Mouse (Mus musculus): ENCODE measurements around the gene Gpt2.

DNA sequence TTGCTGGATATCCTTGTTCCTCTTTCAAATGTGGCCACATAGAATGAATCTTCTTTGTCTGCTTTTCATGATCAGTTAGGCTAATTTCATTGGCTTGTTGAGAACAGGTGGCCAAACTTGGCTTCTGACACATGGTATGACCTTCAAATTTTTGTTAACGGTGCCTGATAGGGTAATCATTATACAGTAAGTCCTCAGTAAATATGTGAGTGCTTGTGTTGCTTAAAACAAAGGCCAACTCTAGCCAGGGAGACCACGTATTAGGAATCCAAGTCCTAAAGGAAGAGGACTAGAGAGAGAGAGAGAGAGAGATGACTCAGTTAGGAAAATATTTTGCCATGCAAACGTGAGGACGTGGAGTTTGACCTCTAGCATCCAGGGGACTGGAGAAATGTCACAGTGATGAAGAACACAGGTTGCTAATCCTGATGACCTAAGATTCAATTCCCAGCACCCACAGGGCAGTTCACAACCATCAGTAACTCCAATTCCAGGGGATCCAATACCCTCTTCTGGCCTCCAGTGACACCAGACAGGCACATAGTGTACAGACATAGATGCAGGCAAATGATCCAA is 15.3 kb upstream of the Gpt2 start:
- TF ChIP-seq POLR2A (IDR thresholded peaks at IDR 0.05; ENCODE audit: low read depth, low read length) (no peak), CTCF (conservative IDR thresholded peaks at IDR 0.05; ENCODE audit: insufficient read depth, insufficient read length, low read depth, low read length) (no peak)
